Mouse (Mus musculus) bone marrow macrophage, adult 2 months (primary cell): Measurements from ENCODE around the gene Ahsa1.
"Not testable (repeated sequence)": the region's sequence is repeated elsewhere in the genome, so short reads cannot be mapped to it uniquely, and the experiment has no call there.

Source experiments
- CTCF ChIP-seq: IDR thresholded peaks from 2 replicates; pipeline ENCODE4 v1.5.1; 2012; ENCODE audit warnings: low read depth, mild to moderate bottlenecking, low read length, moderate library complexity
- POLR2A ChIP-seq: IDR thresholded peaks from 2 replicates; pipeline ENCODE4 v1.6.1; 2012; ENCODE audit warnings: mild to moderate bottlenecking, low read depth, low read length, borderline replicate concordance

- TF ChIP-seq CTCF, POLR2A: not testable (repeated sequence)
Measured at GRCm38 (mm10) chr12:87306584-87306844, 40.2 kb downstream of the Ahsa1 start.
